Mouse (Mus musculus) T-cell, adult 66 days (primary cell): ENCODE measurements around the gene Lrrc55. TPM values are rescaled to one million over a fixed set of nuclear protein-coding genes. Genes with fewer than 3 reads are reported as not detected.

Experiments used
- total RNA-seq, 2 experiments: library from RNA; stranded (reverse); gene quantifications; 3 replicates in 1 of 2; 4 replicates in 1 of 2; pipeline ENCODE4 v1.2.4; 2023

Gene Lrrc55
- not detected for total RNA-seq

GRCm38 (mm10) chr2:85196901-85197300 lies at the start of gene Lrrc55:
Gene Lrrc55, minus strand, starts transcription at chr2:85197197.

GRCm38 (mm10) chr2:85136089-85136488 lies 60.9 kb downstream of the Lrrc55 start, which contains the start of gene Aplnr:
Gene Aplnr, plus strand, starts transcription at chr2:85136225.

Other genes starting within 250 kb of the Lrrc55 start
- not detected for gene Prg2, start 216.7 kb downstream of the Lrrc55 start, total RNA-seq
- gene Prg3, start 209.0 kb downstream of the Lrrc55 start, total RNA-seq = not detected
- gene Ssrp1, start 160.0 kb downstream of the Lrrc55 start, total RNA-seq = 100 to 1,000 TPM; 156 to 181 TPM
- gene P2rx3, start 159.7 kb downstream of the Lrrc55 start, total RNA-seq = under 1 TPM in 1 of 2 experiments, not detected in 1; 0.96 TPM
- gene Tnks1bp1, start 149.2 kb downstream of the Lrrc55 start, total RNA-seq = 10 to 100 TPM; 25.3 to 30.9 TPM
- gene Aplnr, start 61.0 kb downstream of the Lrrc55 start, total RNA-seq = not detected
- not detected for gene Olfr987, start 142.1 kb upstream of the Lrrc55 start, total RNA-seq
- gene Olfr988, start 166.0 kb upstream of the Lrrc55 start, total RNA-seq = not detected
- not detected for gene Olfr992, start 212.3 kb upstream of the Lrrc55 start, total RNA-seq
- gene Olfr993, start 217.7 kb upstream of the Lrrc55 start, total RNA-seq = not detected
- not detected for gene Olfr994, start 239.3 kb upstream of the Lrrc55 start, total RNA-seq
- gene Olfr995, start 246.4 kb upstream of the Lrrc55 start, total RNA-seq = not detected